Mouse (Mus musculus) kidney, adult 8-10 months (tissue): ENCODE measurements around the gene Hacd4.
A peak's percentile ranks its signal among the peaks of the same experiment; 100 is the strongest.
"Not testable (repeated sequence)": the region's sequence is repeated elsewhere in the genome, so short reads cannot be mapped to it uniquely, and the experiment has no call there.

Experiments
- DNase-seq, 2 experiments: peaks; one replicate each; pipeline ENCODE4 v3.0.0; 2022

Gene Hacd4

DNA sequence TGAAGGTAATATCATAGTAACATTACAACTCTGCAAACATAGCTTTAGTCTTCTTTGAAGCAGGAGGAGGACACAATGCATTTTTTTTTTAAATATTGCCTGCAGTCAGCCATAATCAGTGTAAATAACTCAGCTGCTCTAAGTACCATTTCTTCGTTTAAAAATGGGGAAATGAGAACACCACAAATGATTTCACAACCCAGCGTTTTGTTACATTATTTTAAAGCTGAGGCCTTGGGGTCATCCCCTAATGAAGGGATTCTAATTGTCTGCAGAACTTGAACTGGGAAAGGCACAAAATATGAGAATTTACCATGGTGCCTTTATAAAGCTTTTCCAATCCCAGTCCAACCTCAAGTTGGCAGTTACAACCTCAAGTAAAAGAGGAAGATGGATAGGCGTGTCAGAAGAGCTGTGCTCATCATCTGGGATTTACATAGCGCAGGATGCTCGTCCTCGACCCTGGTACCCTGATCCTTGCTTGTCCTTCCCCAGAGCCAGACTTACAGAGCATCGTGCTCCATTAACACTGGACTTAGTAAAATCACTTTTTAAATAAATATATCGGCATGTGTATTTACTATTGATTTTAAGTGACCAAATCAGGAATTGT lies 6.2 kb downstream of the Hacd4 start:
- no peak for DNase-seq

DNA sequence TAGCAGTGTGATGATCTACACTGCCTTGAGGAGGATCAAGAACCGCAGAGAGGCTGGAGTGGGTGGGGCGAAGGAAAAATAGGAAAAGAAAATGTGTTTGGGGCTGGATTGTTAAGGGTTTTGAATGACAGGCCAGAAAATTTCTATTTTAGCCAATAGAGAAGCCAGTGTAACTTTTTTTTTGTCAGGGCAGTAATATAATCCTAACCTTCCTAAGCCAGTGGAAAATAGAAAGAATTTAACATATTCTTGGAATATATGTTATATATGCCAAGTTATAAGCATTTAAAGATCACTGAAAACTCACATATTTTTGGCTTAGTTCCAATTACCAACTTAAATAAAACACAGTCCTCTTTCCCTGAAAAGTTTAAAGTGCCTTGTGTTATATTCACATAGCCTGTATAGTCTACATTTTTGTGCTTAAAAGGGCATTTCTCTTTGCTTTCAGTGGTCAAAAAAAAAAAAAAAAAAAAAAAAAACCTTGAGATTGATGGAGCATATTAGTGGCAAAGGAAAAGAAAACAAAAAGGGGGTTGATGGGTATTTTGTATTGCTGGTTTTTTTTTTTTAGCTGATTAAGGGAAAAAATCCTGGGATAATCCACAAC lies 11.0 kb downstream of the Hacd4 start:
- no peak for DNase-seq

DNA sequence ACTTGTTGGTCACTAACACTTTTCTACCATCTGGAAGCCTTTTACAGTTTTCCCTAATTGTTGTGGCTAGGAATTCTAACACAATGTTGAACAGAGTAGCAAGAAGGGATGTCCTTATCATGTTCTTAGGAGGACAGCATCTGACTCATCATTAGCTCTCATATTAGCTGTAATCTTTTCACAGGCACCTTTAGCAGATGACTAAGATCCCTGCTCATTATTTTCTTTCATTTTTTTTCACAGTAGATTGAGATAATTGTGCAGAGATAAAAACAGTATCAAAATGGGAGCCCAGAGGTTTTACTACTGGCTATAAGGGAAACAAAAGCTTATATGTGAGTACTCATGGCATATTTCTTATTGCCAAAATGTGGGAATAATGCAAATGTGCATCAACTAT lies 14.2 kb downstream of the Hacd4 start:
- DNase-seq, result no peak

DNA sequence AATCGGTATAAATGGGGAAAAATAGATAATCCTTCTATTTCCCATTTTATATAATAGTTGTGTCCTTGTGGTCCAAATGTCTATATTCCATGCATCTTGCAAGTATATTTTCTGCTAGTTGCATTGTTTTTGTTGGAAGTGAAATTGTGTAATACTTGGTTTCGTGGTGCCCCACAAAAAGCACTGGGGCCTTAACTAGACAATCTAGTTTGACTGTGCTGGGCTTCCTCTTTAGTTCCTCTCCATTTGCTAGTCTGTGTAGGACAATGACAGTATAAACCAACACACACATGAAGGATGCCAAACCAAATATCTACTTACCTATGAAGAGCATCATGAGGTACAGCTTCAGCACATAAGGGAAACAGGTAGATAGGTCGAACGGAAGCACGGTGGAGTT lies 19.4 kb downstream of the Hacd4 start:
- DNase-seq, result no peak

DNA sequence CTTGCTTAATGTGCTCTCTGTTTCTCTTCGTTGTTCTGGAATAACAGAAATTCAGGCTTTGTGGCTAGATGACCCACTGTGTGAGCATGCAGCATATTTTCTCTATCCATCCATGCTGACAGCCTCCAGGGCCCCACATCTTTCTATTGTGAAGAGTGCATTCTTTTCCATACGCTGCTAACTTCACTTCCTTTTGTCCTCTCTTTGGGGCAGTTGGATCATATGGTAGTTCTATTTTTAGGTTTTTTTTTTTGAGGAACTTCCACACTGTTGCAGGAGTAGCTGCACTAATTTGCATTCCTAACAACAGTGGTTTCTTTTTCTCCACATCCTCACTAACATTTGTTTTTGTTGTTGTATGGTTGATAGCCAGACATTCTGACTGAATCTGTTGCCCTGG lies 23.7 kb downstream of the Hacd4 start:
- no peak for DNase-seq

DNA sequence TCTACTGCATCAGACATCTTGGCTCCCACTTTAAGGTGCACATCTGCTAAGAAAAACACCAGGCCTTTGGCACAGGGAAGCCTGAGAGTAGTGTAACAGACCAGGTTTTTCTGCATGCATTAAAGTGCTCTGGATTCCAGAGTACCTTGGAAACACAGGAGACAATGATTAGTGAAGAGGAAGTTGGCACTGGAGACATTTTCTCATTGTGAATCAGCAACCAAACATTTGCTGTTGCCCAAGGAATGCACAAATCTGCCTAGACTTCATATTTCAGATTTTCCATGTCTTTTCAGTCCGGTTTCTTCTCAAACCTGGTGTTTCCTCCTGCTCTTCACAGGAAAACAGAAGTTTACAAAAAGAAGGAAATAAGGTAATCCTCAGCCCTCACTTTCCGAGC lies 26.4 kb downstream of the Hacd4 start:
- DNase-seq, result peak in 1 of 2 experiments; percentile 25

GRCm38 (mm10) chr4:88409279-88409678 lies 29.4 kb downstream of the Hacd4 start:
- DNase-seq, result no peak

DNA sequence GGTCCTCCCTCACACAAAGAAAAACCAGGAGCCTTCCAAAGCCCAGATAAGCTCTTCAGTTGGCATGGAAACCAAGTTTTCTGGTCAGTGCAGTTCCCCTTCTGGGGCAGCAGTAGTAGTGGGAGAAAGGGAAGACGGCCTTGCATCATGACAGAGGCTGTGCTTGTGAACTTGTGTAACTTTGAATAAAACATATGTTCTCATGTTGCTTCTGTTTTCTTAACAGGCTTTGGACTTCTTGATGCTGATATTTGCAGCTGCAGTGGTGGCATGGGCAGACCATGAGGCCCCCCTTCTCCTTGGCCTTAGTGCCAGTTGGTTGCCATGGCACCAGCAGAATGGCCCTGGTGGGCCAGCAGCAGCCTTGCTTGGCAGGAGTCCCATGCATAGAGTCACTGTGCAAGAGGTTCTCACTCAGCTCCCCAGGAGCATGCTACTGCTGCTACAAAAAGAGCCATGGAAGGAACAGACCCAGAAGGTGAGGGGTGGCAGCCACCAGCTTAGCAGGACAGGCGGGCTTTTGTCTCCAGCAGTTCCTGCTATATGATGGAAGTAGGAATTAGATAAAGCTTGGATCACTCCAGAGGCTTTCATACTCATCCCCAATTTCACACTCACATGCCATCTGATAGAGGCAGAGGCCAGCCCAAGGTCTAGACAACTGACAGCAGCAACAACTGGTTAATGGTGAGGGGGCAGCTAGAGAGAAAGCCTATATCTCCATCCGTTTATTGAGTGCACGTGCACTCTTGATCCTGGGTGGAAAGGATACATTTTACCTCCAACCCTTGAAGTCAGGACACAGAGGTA lies 31.6 kb downstream of the Hacd4 start:
- no peak for DNase-seq

- no peak for DNase-seq
Measured at GRCm38 (mm10) chr4:88402884-88403283, 35.8 kb downstream of the Hacd4 start.

- no peak for DNase-seq
Measured at GRCm38 (mm10) chr4:88400992-88401313, 37.8 kb downstream of the Hacd4 start.

DNA sequence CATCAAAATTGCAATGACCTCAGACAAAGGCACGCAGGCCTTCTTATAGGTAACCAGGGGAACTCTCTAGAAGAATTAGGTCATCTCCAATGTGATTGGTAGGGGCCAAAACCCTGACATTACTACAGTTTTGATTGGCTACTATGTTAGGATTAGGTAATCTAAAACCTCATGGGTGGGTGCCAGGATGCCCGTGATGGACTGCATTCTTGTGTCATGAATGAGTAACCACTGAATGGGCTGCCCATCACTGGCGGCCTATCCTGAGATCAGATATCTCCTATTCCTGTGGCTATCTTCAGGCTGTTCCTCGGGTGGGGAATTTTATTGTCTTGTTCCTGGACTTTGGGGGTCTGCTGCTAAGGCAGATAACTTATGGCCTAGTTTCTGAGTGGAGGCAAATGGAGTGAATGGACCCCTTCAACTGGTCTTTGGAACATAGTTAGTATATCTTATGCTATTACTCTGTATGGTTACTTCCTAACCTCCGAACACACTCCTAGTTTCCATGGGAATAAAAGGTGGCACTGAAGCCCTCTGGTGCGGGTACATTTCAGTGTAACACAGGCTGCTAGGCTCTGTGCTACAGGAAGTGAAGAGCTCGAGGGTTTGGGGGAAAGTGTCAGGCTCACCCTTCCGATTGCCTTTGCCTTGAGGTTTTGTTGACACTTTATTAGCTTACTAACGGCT lies 38.3 kb downstream of the Hacd4 start:
- peak; percentile 2 to 13 for DNase-seq

- DNase-seq, result no peak
Measured at GRCm38 (mm10) chr4:88396995-88397521, 41.7 kb downstream of the Hacd4 start.

GRCm38 (mm10) chr4:88395717-88396116 lies 43.0 kb downstream of the Hacd4 start:
- no peak for DNase-seq

- not testable (repeated sequence) for DNase-seq
Measured at GRCm38 (mm10) chr4:88390596-88390995, 48.1 kb downstream of the Hacd4 start.

DNA sequence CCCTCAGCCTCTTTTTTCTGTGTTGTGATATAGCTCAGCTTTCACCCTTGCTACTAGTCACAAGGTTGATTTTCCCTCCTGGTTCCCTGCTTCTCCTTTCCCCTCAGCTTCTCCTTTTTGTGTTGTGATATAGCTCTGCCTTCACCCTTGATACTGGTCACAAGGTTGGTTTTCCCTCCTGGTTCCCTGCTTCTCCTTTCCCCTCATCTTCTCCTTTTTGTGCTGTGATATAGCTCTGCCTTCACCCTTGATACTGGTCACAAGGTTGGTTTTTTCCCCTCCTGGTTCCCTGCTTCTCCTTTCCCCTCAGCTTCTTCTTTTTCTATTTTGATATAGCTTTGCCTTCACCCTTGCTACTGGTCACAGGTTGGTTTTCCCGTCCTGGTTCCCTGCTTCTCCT lies 48.7 kb downstream of the Hacd4 start:
- DNase-seq, result no peak

DNA sequence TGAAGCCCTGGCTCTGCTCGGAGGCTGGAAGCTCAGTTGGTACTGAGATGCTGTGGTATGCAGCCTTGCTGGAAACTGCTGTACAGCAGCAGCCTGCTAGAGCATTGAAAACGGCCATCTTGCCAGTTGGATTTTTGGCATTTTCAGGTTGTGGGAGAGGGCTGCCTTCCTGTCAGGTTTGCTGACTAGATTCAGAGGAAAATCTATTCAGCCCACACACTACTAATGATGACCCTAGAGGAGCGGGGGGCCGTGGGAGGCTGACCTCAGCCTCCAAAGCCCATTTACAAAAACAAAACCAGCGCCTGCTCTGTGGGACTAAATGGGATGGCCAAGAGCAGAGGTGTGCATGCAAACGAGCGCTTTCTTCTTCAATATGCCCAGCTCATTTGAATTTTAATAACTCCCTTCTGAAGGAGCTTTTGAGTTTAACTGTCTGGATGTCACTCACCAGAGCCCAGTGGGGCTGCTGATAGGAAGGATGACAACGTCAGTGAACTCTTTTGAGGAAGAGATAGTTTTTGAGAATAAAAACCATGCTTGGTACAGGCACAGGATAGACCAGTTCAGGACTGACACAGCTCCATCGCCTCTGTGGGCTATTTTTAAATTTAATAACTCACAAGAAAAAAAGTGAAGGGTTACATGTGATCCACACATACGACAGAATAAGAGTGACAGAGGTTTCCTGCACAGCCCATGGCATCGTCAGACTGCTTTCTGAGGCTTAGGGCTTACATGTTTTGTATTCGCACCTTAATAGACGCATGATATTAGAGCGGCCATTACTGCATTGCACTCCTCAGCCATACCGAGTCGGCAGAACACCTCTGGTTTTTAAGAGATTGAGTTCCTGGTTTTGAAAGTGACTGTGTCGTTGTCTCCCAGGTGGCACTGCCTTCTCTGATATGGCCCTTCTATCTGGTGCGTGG lies 66.2 kb downstream of the Hacd4 start:
- no peak for DNase-seq

DNA sequence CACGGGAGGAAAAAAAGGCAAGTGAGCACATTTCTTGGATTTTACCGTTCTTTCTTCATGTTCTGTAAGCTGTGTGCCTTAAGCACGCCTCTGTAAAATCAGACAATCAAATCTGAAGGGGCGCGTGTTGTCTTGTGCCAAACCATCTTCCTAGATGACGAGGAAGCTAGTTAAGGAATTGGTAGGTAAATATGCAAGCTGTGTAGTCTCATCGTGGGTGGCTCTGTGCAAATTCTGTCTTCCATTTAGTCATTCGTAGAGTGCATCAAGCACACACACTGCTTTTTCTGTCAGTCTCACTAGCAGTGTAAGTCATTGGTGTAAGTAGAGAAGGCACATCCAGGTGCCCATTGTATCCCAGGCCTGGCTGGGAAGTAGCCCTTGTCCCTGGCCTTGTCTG lies 67.9 kb downstream of the Hacd4 start:
- no peak for DNase-seq

GRCm38 (mm10) chr4:88369951-88370350 lies 68.8 kb downstream of the Hacd4 start:
- no peak for DNase-seq

GRCm38 (mm10) chr4:88357431-88357830 lies 81.3 kb downstream of the Hacd4 start:
- no peak for DNase-seq

GRCm38 (mm10) chr4:88356652-88357051 lies 82.1 kb downstream of the Hacd4 start:
- DNase-seq, result no peak

GRCm38 (mm10) chr4:88350910-88351309 lies 87.8 kb downstream of the Hacd4 start:
- DNase-seq, result peak; percentile 56 to 59
